Mouse (Mus musculus): ENCODE data around the gene Nlrp1a. TPM values are rescaled to one million over a fixed set of nuclear protein-coding genes. Genes with fewer than 3 reads are reported as not detected.

Nlrp1a gene
- polyA plus RNA-seq, 1 experiment from 2014 or later: not detected

Other genes starting within 250 kb of the Nlrp1a start
- gene Nup88, start 174.7 kb downstream of the Nlrp1a start, polyA plus RNA-seq (2016; fragmentation: Nextera tagmentation; extraction: Ambion mirVana): 150 and 155 TPM in 2 replicates
- 83.8 and 93.9 TPM in 2 replicates for gene Rpain, start 174.5 kb downstream of the Nlrp1a start, polyA plus RNA-seq (2016; fragmentation: Nextera tagmentation; extraction: Ambion mirVana)
- gene C1qbp, start 161.7 kb downstream of the Nlrp1a start, polyA plus RNA-seq (2016; fragmentation: Nextera tagmentation; extraction: Ambion mirVana): 366 and 369 TPM in 2 replicates
- 27.5 and 28.6 TPM in 2 replicates for gene Dhx33, start 140.3 kb downstream of the Nlrp1a start, polyA plus RNA-seq (2016; fragmentation: Nextera tagmentation; extraction: Ambion mirVana)
- gene Mis12, start 125.1 kb downstream of the Nlrp1a start, polyA plus RNA-seq (2016; fragmentation: Nextera tagmentation; extraction: Ambion mirVana): 67.8 and 73.9 TPM in 2 replicates
- gene Derl2, start 124.9 kb downstream of the Nlrp1a start, polyA plus RNA-seq (2016; fragmentation: Nextera tagmentation; extraction: Ambion mirVana): 32.4 and 42.5 TPM in 2 replicates
- gene 6330403K07Rik, start 111.2 kb downstream of the Nlrp1a start, polyA plus RNA-seq (2016; fragmentation: Nextera tagmentation; extraction: Ambion mirVana): 105 and 112 TPM in 2 replicates
- not detected in 2 replicates for gene Nlrp1b, start 86.0 kb upstream of the Nlrp1a start, polyA plus RNA-seq (2016; fragmentation: Nextera tagmentation; extraction: Ambion mirVana)